Mouse (Mus musculus) neural tube, embryonic 11.5 days (tissue): ENCODE measurements around the gene Wdr18. TPM values are rescaled to one million over a fixed set of nuclear protein-coding genes. Genes with fewer than 3 reads are reported as not detected.
A peak's percentile ranks its signal among the peaks of the same experiment; 100 is the strongest.

ENCODE experiments used
- ATAC-seq: fragments of 200-750 bp; cut with Nextera tagmentation; 2 replicates; pipeline ENCODE4 v1.8.0; 2017; ENCODE audit warnings: moderate number of reproducible peaks, mild to moderate bottlenecking, moderate TSS enrichment, moderate library complexity; ENCODE audit not compliant: insufficient read depth, low FRiP score, low TSS enrichment
- DNase-seq: peaks from one replicate; pipeline ENCODE4 v3.0.0-alpha.2; 2015; ENCODE audit warnings: low spot score
- H3K27ac ChIP-seq: fragments of 300-500 bp; sonication (generic); 2 replicates; pipeline ENCODE4 v1.5.1; 2014; ENCODE audit warnings: low read depth, mild to moderate bottlenecking, low read length
- H3K27me3 ChIP-seq: fragments of 300-500 bp; sonication (generic); 2 replicates; pipeline ENCODE4 v1.6.1; 2014; ENCODE audit warnings: mild to moderate bottlenecking, low read length, mixed read lengths; ENCODE audit not compliant: control insufficient read depth, insufficient read depth
- H3K36me3 ChIP-seq: fragments of 300-500 bp; sonication (generic); 2 replicates; pipeline ENCODE4 v1.6.1; 2014; ENCODE audit warnings: mild to moderate bottlenecking, low read length, moderate library complexity, mixed read lengths; ENCODE audit not compliant: control insufficient read depth, insufficient read depth
- H3K4me1 ChIP-seq: fragments of 300-500 bp; sonication (generic); 2 replicates; pipeline ENCODE4 v1.6.1; 2014; ENCODE audit warnings: low read length, mixed read lengths; ENCODE audit not compliant: control insufficient read depth, insufficient read depth
- H3K4me2 ChIP-seq: fragments of 300-500 bp; sonication (generic); 2 replicates; pipeline ENCODE4 v1.6.1; 2014; ENCODE audit warnings: low read depth, mild to moderate bottlenecking, moderate library complexity
- H3K4me3 ChIP-seq: fragments of 300-500 bp; sonication (generic); 2 replicates; pipeline ENCODE4 v1.5.1; 2014; ENCODE audit warnings: low read depth, low read length
- H3K9ac ChIP-seq: fragments of 300-500 bp; sonication (generic); 2 replicates; pipeline ENCODE4 v1.6.1; 2014; ENCODE audit warnings: mild to moderate bottlenecking, low read length
- H3K9me3 ChIP-seq: fragments of 300-500 bp; sonication (generic); 2 replicates; pipeline ENCODE4 v1.6.1; 2016; ENCODE audit warnings: low read length; ENCODE audit not compliant: control insufficient read depth
- WGBS: fragments of 180-500 bp; shearing (Covaris S2); extraction: QIAGEN DNeasy Blood & Tissue Kit; methylation state at CpG from one replicate; pipeline ENCODE4 v1.1.7; 2014; 5-methylcytosine and 5-hydroxymethylcytosine counted together
- polyA plus RNA-seq: library from polyadenylated mRNA; unstranded; fragments of >200 nt; fragmentation: Nextera tagmentation; extraction: Ambion mirVana; gene quantifications from 2 replicates; pipeline ENCODE4 v1.2.1, GENCODE M21; 2014

Gene Wdr18
- polyA plus RNA-seq, 1 experiment from 2014 or later, result 115 TPM

GRCm38 (mm10) chr10:79966886-79967400 lies 7.0 kb downstream of the Wdr18 start:
- Histone ChIP-seq H3K4me2 (no peak overlapping the region), H3K27ac (no peak overlapping the region), H3K9ac (no peak overlapping the region), H3K27me3 (peaks cover 24% of the 10 kb centered on the region), H3K4me3 (no peak overlapping the region), H3K9me3 (no peaks in the 10 kb centered on the region), H3K4me1 (no peaks in the 10 kb centered on the region), H3K36me3 (peaks cover 29% of the 10 kb centered on the region)
- WGBS, result 93% methylated on average over 5 of the region's 5 CpGs
- ATAC-seq (no peak), DNase-seq (no peak)

DNA sequence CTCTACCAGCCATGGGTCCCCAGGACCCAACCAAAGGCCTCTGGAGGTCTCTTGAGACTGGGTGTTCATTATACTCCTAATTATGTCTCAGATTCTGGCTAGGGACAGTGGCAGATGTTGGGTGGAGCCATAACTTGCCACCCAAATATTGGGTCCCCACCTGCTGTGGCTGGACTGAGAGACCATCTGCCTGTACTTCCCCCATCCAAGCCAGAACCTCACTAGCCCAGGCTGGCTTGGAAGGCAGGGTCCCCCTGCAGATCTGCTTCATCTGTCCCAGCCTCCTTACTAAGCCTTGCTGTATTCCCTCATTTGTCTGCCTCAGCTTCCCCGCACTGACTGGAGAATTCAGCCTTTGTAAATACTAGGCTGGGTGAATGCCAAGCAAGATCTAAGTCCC lies 8.2 kb downstream of the Wdr18 start:
- H3K9ac ChIP-seq, result no peak overlapping the region
- ATAC-seq, result no peak
- H3K9me3 ChIP-seq, result no peaks in the 10 kb centered on the region
- H3K27ac ChIP-seq, result no peak overlapping the region
- WGBS, result 78% methylated on average over 1 of the region's 1 CpGs
- H3K4me3 ChIP-seq, result no peak overlapping the region
- H3K4me2 ChIP-seq, result no peak overlapping the region
- H3K36me3 ChIP-seq, result peaks cover 24% of the 10 kb centered on the region
- no peaks in the 10 kb centered on the region for H3K4me1 ChIP-seq
- DNase-seq, result no peak
- peaks cover 26% of the 10 kb centered on the region for H3K27me3 ChIP-seq

DNA sequence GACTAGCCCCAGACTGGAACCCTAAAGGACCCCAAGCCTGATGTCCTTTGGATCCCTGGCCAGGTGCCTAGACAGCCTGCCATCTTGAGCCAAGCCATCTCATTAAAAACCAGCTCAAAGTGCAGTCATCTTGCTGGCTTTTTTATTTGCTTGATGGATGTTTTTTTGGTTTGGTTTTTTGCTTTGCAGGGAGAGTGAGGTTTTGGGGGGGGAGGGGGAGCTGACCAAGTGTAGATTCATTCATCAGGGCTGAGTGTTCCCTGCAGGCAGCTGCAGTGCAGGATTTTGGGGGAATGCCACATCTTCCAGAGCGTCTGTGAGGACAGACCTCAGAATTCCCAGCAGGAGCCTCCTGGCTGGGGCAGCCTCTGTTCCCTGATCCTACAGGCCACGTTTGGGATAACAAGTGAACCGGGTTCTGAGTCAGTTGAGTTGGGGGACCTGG lies 9.2 kb downstream of the Wdr18 start:
- no peak overlapping the region for H3K27ac ChIP-seq
- H3K27me3 ChIP-seq, result peaks cover 26% of the 10 kb centered on the region
- H3K9me3 ChIP-seq, result no peaks in the 10 kb centered on the region
- peaks cover 22% of the 10 kb centered on the region for H3K36me3 ChIP-seq
- H3K4me1 ChIP-seq, result no peaks in the 10 kb centered on the region
- DNase-seq (no peak), ATAC-seq (no peak)
- 17% methylated on average over 3 of the region's 3 CpGs for WGBS
- no peak overlapping the region for H3K4me2 ChIP-seq
- H3K4me3 ChIP-seq, result no peak overlapping the region
- no peak overlapping the region for H3K9ac ChIP-seq

DNA sequence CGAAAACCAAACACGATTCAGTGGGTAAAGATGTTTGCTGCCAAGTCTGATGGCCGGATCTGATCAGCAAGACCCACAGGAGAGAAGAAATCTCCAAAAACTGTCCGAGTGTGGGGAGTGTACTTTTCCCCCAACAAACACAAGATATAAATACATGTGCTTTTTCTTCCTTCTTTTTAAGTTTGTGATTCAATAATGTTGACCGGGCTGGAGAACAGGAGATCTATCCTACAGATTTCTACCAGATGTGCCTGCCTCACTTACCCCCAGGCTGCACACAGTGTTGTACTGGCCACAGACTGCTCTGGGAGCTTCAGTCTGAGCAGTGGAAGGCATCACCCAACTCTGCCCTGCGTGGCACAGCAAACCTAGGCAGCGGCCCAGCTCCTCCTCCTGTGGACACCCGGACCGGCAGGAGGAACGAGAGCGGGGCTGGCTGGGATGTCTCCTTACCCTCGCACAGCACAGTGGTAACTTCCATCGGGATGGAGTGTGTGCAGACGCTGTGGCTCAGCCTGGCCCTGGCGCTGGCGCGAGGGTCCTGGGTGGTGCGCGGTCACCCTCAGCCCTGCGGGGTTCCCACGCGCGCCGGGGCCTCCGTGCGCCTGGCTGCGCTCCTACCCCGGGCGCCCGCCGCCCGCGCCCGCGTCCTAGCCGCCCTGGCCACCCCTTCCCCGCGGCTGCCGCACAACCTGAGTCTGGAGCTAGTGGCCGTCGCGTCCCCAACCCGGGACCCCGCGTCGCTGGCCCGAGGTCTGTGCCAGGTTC lies 10.6 kb downstream of the Wdr18 start, which contains the start of gene Grin3b:
Gene Grin3b (plus strand): TSS at position 301 of the 768 bp plus-strand sequence.
- DNase-seq, result no peak
- Histone ChIP-seq H3K27ac (no peak within 1 kb of the TSS), H3K9ac (peak within 1 kb of the TSS; percentile 54), H3K9me3 (no peaks in the 10 kb centered on the region), H3K4me3 (peak within 1 kb of the TSS; percentile 28), H3K27me3 (peaks cover 26% of the 10 kb centered on the region), H3K4me1 (no peaks in the 10 kb centered on the region), H3K4me2 (peak within 1 kb of the TSS; percentile 56), H3K36me3 (peaks cover 22% of the 10 kb centered on the region)
- 7% methylated on average over 47 of the region's 47 CpGs for WGBS
- no peak for ATAC-seq

DNA sequence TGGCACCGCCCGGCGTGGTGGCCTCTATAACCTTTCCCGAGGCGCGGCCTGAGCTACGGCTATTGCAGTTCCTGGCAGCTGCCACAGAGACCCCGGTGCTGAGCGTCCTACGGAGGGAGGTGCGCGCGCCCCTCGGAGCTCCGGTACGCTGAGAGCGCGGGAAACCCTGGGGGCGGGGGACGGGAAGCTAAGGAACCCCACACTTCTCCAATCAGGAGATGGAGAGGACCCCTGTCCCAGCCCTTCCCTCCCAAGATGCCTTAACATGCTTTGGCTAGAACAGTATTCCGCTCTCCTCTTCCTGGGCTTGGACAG lies 11.2 kb downstream of the Wdr18 start:
- H3K27ac ChIP-seq, result no peak overlapping the region

DNA sequence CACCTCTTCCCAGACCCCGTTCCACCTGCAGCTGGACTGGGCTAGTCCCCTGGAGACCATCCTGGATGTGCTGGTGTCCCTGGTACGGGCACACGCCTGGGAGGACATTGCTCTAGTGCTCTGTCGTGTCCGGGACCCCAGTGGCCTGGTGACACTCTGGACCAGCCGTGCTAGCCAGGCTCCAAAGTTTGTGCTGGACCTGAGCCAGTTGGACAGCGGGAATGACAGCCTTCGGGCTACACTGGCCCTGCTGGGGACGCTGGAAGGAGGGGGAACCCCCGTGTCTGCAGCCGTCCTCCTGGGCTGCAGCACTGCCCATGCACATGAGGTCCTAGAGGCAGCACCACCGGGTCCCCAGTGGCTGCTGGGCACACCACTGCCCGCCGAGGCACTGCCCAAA lies 12.9 kb downstream of the Wdr18 start:
- WGBS, result 72% methylated on average over 14 of the region's 14 CpGs
- H3K27me3 ChIP-seq, result peaks cover 26% of the 10 kb centered on the region
- H3K9me3 ChIP-seq, result no peaks in the 10 kb centered on the region
- no peaks in the 10 kb centered on the region for H3K4me1 ChIP-seq
- no peak overlapping the region for H3K4me3 ChIP-seq
- H3K27ac ChIP-seq, result no peak overlapping the region
- DNase-seq (no peak), ATAC-seq (no peak)
- H3K4me2 ChIP-seq, result no peak overlapping the region
- H3K36me3 ChIP-seq, result peaks cover 25% of the 10 kb centered on the region
- H3K9ac ChIP-seq, result no peak overlapping the region

More for the DNA sequence above, 11.2 kb downstream of the Wdr18 start:
- Histone ChIP-seq H3K9ac (peak overlapping the region; percentile 54), H3K4me2 (peak overlapping the region; percentile 56), H3K4me3 (peak overlapping the region; percentile 28), H3K36me3 (peaks cover 23% of the 10 kb centered on the region), H3K4me1 (no peaks in the 10 kb centered on the region), H3K9me3 (no peaks in the 10 kb centered on the region), H3K27me3 (peaks cover 26% of the 10 kb centered on the region)
- WGBS, result 3% methylated on average over 21 of the region's 21 CpGs
- no peak for ATAC-seq
- DNase-seq, result no peak

DNA sequence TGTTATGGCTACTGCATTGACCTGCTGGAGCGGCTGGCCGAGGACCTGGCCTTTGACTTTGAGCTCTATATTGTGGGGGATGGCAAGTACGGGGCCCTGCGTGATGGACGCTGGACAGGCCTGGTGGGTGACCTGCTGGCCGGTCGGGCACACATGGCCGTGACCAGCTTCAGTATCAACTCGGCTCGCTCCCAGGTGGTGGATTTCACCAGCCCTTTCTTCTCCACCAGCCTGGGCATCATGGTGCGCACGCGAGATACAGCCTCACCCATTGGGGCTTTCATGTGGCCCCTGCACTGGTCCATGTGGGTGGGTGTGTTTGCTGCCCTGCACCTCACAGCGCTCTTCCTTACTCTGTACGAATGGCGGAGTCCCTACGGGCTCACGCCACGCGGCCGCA lies 14.1 kb downstream of the Wdr18 start:
- Histone ChIP-seq H3K4me3 (no peak overlapping the region; the same call in 1 of the 2 replicates), H3K36me3 (peaks cover 34% of the 10 kb centered on the region), H3K27ac (no peak overlapping the region), H3K27me3 (peaks cover 26% of the 10 kb centered on the region), H3K9me3 (no peaks in the 10 kb centered on the region), H3K9ac (no peak overlapping the region), H3K4me1 (no peaks in the 10 kb centered on the region), H3K4me2 (no peak overlapping the region)
- DNase-seq (no peak), ATAC-seq (no peak)
- 89% methylated on average over 21 of the region's 21 CpGs for WGBS

GRCm38 (mm10) chr10:79974668-79975067 lies 14.7 kb downstream of the Wdr18 start:
- H3K4me1 ChIP-seq, result no peaks in the 10 kb centered on the region
- H3K27me3 ChIP-seq, result peaks cover 23% of the 10 kb centered on the region
- H3K9ac ChIP-seq, result no peak overlapping the region
- no peaks in the 10 kb centered on the region for H3K9me3 ChIP-seq
- no peak for ATAC-seq
- WGBS, result 91% methylated on average over 8 of the region's 8 CpGs
- no peak overlapping the region for H3K4me2 ChIP-seq
- DNase-seq, result no peak
- H3K4me3 ChIP-seq, result no peak overlapping the region
- H3K27ac ChIP-seq, result no peak overlapping the region
- H3K36me3 ChIP-seq, result peaks cover 35% of the 10 kb centered on the region
